Mouse (Mus musculus): ENCODE data around the gene Tmem60. TPM values are rescaled to one million over a fixed set of nuclear protein-coding genes. Genes with fewer than 3 reads are reported as not detected.

Tmem60 gene
- polyA plus RNA-seq, 1 experiment from 2014 or later = 53.1 TPM

DNA sequence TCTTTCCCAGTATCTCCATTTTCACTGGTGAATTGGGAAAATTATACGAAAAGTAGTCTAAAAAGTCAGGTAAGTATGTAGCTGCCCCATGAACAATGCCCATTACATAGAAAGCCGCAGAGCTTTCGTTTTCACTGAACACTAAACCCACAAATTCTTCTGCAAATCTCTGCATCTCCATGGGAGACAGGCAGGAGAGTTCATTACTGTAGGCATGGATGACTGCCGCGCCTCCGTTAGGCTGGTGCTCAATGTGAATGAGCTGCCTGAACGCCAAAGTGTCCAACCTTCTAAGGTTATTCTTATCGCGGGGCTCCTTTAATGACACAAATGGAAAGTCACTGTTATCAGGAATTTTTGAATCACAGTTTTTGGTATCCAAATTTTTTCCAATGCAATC is 37.6 kb downstream of the Tmem60 start:
- Histone ChIP-seq H3K9me3 (no peaks in the 10 kb centered on the region), H3K4me3 (no peak overlapping the region), H3K27ac (no peak overlapping the region), H3K4me1 (no peaks in the 10 kb centered on the region), H3K36me3 (no peaks in the 10 kb centered on the region), H3K27me3 (ENCODE audit: insufficient read depth, poor library complexity, severe bottlenecking) (no peaks in the 10 kb centered on the region)
- WGBS = 92% methylated on average over 9 of the region's 9 CpGs
- DNase-seq (ENCODE audit: low spot score) = no peak

GRCm38 (mm10) chr5:20924608-20925007 is 42.6 kb downstream of the Tmem60 start:
- no peak overlapping the region for H3K27ac ChIP-seq
- H3K36me3 ChIP-seq = peaks cover 8% of the 10 kb centered on the region; the same call in 1 of the 2 replicates
- no peaks in the 10 kb centered on the region for H3K9me3 ChIP-seq
- 84% methylated on average over 3 of the region's 3 CpGs for WGBS
- H3K4me3 ChIP-seq = no peak overlapping the region
- DNase-seq (ENCODE audit: low spot score) = no peak
- 0 out of 2 replicates have a peak, but pooled peaks cover 2% of the 10 kb centered on the region for H3K4me1 ChIP-seq
- no peaks in the 10 kb centered on the region for H3K27me3 ChIP-seq (ENCODE audit: insufficient read depth, poor library complexity, severe bottlenecking)

DNA sequence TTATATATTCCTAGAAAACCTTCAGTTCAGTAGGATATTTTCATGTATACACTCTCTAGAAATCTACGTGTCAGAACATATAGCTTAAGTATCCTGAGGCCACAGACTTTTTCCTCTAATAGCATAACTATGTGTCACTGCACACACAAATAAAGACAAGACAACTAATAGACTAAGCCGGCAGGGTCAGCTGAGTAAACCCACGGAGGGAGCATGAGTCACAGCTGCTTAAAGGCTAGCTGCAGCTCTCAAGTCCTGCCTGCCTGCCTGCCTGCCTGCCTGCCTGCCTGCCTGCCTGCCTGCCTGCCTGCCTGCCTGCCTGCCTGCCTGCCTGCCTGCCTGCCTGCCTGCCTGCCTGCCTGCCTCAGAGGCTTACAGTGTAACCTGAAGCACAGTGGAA is 43.5 kb downstream of the Tmem60 start:
- Histone ChIP-seq H3K9me3 (no peaks in the 10 kb centered on the region), H3K27ac (no peak overlapping the region), H3K27me3 (ENCODE audit: insufficient read depth, poor library complexity, severe bottlenecking) (no peaks in the 10 kb centered on the region), H3K4me1 (peaks cover 10% of the 10 kb centered on the region; the same call in 1 of the 2 replicates), H3K36me3 (peaks cover 8% of the 10 kb centered on the region; the same call in 1 of the 2 replicates), H3K4me3 (no peak overlapping the region)
- WGBS = 76% methylated on average over 3 of the region's 3 CpGs
- no peak for DNase-seq (ENCODE audit: low spot score)

DNA sequence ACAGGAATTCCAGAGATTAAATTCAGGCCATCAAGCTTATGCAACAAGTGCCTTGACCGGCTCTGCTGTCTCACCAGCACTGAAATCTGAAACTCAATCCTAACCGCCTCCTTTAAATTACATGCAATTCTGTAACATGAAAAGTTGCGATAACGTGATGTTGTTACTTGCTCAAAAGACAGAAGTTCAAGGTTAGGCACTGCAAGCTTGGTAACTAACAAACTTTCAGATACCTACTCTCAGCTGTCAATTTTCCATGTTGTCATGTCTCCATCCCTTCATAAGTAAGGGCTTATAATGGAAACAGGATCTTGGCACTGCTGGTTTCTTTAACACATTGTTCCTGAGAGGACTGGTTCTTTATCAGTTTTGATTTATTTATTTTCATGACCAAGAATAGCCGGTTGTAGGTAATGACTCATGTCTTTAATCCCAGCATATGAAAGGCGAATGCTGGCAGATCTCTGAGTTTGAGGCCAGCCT is 47.7 kb downstream of the Tmem60 start:
- Histone ChIP-seq H3K27me3 (ENCODE audit: insufficient read depth, poor library complexity, severe bottlenecking) (no peaks in the 10 kb centered on the region), H3K36me3 (peaks cover 8% of the 10 kb centered on the region; the same call in 1 of the 2 replicates), H3K9me3 (no peaks in the 10 kb centered on the region), H3K27ac (no peak overlapping the region), H3K4me3 (no peak overlapping the region), H3K4me1 (peaks cover 21% of the 10 kb centered on the region; the same call in 1 of the 2 replicates)
- no peak for DNase-seq (ENCODE audit: low spot score)
- WGBS = 67% methylated on average over 6 of the region's 6 CpGs

GRCm38 (mm10) chr5:20930430-20930829 is 48.4 kb downstream of the Tmem60 start:
- Histone ChIP-seq H3K36me3 (peaks cover 8% of the 10 kb centered on the region; the same call in 1 of the 2 replicates), H3K4me3 (no peak overlapping the region), H3K4me1 (peaks cover 23% of the 10 kb centered on the region), H3K27me3 (ENCODE audit: insufficient read depth, poor library complexity, severe bottlenecking) (no peaks in the 10 kb centered on the region), H3K27ac (no peak overlapping the region), H3K9me3 (no peaks in the 10 kb centered on the region)
- DNase-seq (ENCODE audit: low spot score) = no peak

- H3K27ac ChIP-seq = no peak overlapping the region
Observed at GRCm38 (mm10) chr5:20931300-20931699, 49.3 kb downstream of the Tmem60 start.

DNA sequence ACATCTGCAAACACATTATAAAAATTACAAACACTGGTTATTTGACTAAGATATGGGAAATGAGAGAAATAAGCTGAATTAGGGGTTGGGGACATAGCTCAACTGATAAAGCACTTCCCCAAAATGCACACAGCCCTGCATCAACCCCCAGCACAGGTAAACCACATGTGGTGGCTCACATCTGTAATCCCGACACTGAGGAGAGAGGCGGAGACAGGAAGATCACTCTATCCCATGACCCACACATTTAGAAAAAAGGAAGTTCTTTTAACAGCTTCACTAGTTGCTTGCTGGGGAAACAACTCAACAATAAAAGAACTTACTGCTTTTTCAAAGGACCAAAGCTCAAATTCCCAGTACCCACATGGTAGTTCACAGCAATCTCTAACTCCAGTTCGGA is 50.6 kb downstream of the Tmem60 start:
- DNase-seq (ENCODE audit: low spot score) = no peak
- Histone ChIP-seq H3K4me3 (no peak overlapping the region), H3K36me3 (no peaks in the 10 kb centered on the region), H3K27me3 (ENCODE audit: insufficient read depth, poor library complexity, severe bottlenecking) (no peaks in the 10 kb centered on the region), H3K27ac (no peak overlapping the region), H3K9me3 (no peaks in the 10 kb centered on the region), H3K4me1 (peaks cover 30% of the 10 kb centered on the region)
- 90% methylated on average over 3 of the region's 3 CpGs for WGBS

More at GRCm38 (mm10) chr5:20931300-20931699, 49.3 kb downstream of the Tmem60 start:
- Histone ChIP-seq H3K9me3 (no peaks in the 10 kb centered on the region), H3K36me3 (0 out of 2 replicates have a peak, but pooled peaks cover 1% of the 10 kb centered on the region), H3K27me3 (ENCODE audit: insufficient read depth, poor library complexity, severe bottlenecking) (no peaks in the 10 kb centered on the region), H3K4me3 (no peak overlapping the region), H3K4me1 (peaks cover 30% of the 10 kb centered on the region)
- WGBS = 77% methylated on average over 3 of the region's 3 CpGs
- DNase-seq (ENCODE audit: low spot score) = peak; percentile 80

- no peak overlapping the region for H3K27ac ChIP-seq
- H3K4me3 ChIP-seq = no peak overlapping the region
- peaks cover 41% of the 10 kb centered on the region for H3K4me1 ChIP-seq
- WGBS = 69% methylated on average over 5 of the region's 5 CpGs
- no peaks in the 10 kb centered on the region for H3K9me3 ChIP-seq
- DNase-seq (ENCODE audit: low spot score) = no peak
- H3K27me3 ChIP-seq (ENCODE audit: insufficient read depth, poor library complexity, severe bottlenecking) = no peaks in the 10 kb centered on the region
- H3K36me3 ChIP-seq = no peaks in the 10 kb centered on the region
Observed at GRCm38 (mm10) chr5:20935934-20936333, 53.9 kb downstream of the Tmem60 start.

Other genes with a start within 250 kb of the Tmem60 start
- 27.7 and 45.6 TPM in 2 replicates for gene Phtf2, start 67 bp upstream of the Tmem60 start, polyA plus RNA-seq (2016; fragmentation: Nextera tagmentation; extraction: Ambion mirVana)
- gene Rsbn1l, start 74.2 kb downstream of the Tmem60 start, polyA plus RNA-seq (2016; fragmentation: Nextera tagmentation; extraction: Ambion mirVana) = 5.1 and 5.2 TPM in 2 replicates
- gene Ptpn12, start 173.7 kb downstream of the Tmem60 start, polyA plus RNA-seq (2016; fragmentation: Nextera tagmentation; extraction: Ambion mirVana) = 13.7 and 19.9 TPM in 2 replicates

Measured in heart, embryonic 10.5 days (tissue).